Mouse (Mus musculus) macrophage (primary cell): Measurements from ENCODE around the gene Nek6. TPM values are rescaled to one million over a fixed set of nuclear protein-coding genes. Genes with fewer than 3 reads are reported as not detected.

Source experiments
- H3K27ac ChIP-seq: fragments of 350-480 bp; formaldehyde crosslinking; 2 replicates; pipeline ENCODE4 v1.9.0; 2021
- H3K36me3 ChIP-seq: fragments of 350-480 bp; formaldehyde crosslinking; 2 replicates; pipeline ENCODE4 v1.9.0; 2021; ENCODE audit errors: inconsistent target
- H3K4me3 ChIP-seq: fragments of 350-480 bp; formaldehyde crosslinking; 2 replicates; pipeline ENCODE4 v1.9.0; 2021; ENCODE audit errors: inconsistent target
- H3K79me2 ChIP-seq: fragments of 350-480 bp; formaldehyde crosslinking; 2 replicates; pipeline ENCODE4 v1.9.0; 2021; ENCODE audit errors: inconsistent target
- WGBS: methylation state at CpG from one replicate; pipeline ENCODE4 v1.1.7; 2026; ENCODE audit warnings: inconsistent platforms; ENCODE audit not compliant: missing documents; 5-methylcytosine and 5-hydroxymethylcytosine counted together
- polyA plus RNA-seq: library from polyadenylated mRNA; stranded (reverse); fragments of 250-400 nt; gene quantifications from 3 replicates; pipeline ENCODE4 v1.2.4, GENCODE M21; 2018; ENCODE audit warnings: inconsistent platforms

The Nek6 gene
- polyA plus RNA-seq, 1 experiment from 2014 or later = 25.6 TPM

DNA sequence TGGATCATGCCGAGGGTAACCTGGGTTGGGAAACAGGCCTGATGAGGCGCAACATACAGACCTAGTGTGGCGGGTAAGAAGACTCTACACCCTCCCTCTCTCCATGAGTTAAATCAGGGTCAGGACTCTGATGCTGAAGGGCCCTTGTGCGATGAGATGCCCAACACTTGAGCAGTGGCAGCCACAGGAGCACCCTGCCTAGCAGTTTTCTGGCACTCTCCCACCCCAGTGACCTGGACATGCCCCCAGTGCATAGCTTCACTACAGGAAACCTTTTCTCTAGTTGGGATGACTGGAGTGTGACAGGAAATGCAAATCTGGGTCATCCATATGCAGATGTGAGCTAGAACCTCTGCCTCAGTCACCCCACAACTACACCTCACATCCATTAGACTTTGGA lies 44.2 kb downstream of the Nek6 start:
- H3K36me3 ChIP-seq = peaks cover 21% of the 10 kb centered on the region; the same call in 1 of the 2 replicates
- no peak overlapping the region for H3K27ac ChIP-seq

DNA sequence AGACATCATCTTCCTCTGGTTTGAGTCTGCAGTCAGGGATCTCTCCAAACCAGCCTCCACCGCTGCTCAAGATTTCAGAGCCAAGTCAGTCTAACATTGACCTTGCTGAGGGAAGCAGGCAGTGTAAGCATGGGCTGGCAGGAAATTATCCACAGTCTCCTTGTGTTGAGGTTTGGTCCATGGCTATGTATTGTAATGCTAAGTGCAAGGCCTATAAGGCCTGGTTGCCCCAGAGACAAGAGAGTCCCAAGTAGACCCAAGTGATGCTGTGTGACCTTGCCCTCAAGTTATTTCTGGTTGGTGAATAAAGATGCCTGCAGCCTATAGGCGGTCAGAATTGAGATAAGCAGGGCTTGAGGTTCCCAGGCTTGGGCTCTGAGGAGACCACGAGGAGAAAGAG lies 45.3 kb downstream of the Nek6 start:
- Histone ChIP-seq H3K79me2 (peaks cover 45% of the 10 kb centered on the region), H3K36me3 (peaks cover 14% of the 10 kb centered on the region; the same call in 1 of the 2 replicates), H3K27ac (no peak overlapping the region), H3K4me3 (no peak overlapping the region)
- 97% methylated on average over 3 of the region's 3 CpGs for WGBS

More for the DNA sequence above, 44.2 kb downstream of the Nek6 start:
- Histone ChIP-seq H3K79me2 (peaks cover 56% of the 10 kb centered on the region), H3K4me3 (no peak overlapping the region)
- 93% methylated on average over 4 of the region's 4 CpGs for WGBS

DNA sequence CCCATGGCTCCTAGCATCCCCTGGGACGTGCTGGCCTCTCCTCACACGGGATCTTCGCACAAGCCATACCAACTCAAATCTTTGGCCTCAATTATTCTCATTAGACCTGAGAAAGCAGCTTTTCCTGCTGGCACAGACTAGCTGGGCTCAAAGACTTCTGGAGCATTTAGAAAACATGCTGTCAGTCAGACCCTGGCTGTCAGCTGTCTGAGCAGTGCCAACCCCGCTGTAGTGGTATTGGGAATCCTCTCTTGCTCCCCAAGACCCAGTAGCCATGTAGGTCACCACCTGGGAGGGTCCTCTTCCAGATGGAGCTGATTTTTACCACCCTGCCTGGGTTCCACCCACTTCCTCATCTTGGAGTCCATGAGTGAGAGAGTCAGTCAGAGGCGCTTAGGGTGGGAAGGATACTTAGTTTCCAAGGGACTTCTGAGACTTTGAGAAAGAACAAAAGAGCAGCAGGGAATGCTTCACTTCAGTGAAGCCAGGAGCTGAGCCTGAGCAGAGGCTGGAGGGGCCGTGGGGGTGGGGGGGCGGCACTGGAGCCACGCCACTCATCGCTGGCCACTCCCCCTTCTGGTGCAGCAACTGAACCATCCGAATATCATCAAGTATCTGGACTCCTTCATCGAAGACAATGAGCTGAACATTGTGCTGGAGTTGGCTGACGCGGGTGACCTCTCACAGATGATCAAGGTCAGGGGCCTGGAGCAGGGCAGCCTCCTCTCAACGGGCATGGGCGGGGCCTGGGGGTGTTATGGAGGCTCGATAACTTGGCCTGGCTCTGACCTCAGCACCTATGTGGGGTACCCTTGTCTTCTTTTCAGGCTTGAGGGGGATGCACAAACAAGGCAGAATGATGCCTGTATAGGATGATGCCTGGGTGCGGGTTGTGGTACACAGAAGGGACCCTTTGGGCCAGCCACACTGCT lies 49.1 kb downstream of the Nek6 start:
- Histone ChIP-seq H3K79me2 (peaks cover 11% of the 10 kb centered on the region), H3K4me3 (no peak overlapping the region), H3K36me3 (peaks cover 21% of the 10 kb centered on the region; the same call in 1 of the 2 replicates), H3K27ac (no peak overlapping the region)
- 92% methylated on average over 17 of the region's 17 CpGs for WGBS

DNA sequence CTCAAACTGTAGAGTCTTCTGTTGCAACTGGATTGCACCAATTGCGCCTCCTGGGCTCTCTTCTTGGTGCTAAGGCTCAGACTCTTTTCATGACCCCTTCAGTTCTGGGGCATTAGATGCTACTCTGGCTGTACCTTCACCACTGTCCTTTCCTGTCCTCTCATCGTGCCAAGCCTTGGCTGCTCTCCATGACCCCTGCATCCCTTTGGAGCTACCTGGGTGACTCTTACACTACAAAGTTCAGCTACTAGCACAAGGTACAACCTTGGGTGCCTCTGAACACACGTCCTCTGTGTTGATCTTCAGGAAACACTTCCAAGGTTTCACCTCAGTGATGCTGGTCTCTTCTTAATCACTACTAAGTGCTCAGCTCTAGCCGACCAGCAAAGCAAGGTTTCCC lies 51.2 kb downstream of the Nek6 start:
- Histone ChIP-seq H3K27ac (no peak overlapping the region), H3K36me3 (peaks cover 29% of the 10 kb centered on the region; the same call in 1 of the 2 replicates), H3K4me3 (no peak overlapping the region), H3K79me2 (no peaks in the 10 kb centered on the region; the same call in 1 of the 2 replicates)
- 92% methylated on average over 4 of the region's 4 CpGs for WGBS

DNA sequence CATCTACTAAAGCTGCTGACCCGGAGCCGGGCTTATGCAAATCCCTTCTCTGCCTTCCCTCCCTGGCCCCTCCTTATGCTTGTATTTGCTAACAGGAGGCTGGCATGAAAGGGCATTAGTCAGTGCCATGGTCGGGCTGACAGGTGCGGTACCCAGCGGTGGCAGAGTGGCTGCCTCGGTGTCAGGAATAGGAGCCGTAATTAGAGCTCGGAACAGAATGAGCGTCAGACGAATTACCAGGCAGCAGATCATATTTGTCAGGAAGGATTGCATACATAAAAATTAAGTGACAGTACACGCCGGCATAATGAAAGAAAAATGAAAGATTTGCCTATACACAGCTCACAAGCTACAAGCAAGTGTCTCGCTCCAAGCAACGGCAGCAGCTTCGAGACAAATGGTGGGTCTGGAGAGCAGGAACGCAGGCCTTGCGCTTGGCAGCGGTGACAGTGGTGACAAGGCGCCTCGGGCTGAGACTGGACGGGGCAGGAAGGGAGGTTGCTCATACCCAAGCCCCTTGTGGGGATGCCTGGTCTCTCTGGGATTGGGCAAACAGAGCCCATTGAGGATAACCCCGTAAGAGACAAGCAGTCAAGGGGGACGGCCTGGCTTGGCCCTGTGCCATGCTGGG lies 60.6 kb downstream of the Nek6 start:
- Histone ChIP-seq H3K79me2 (no peaks in the 10 kb centered on the region), H3K36me3 (peaks cover 43% of the 10 kb centered on the region; the same call in 1 of the 2 replicates), H3K4me3 (no peak overlapping the region), H3K27ac (no peak overlapping the region)
- WGBS = 93% methylated on average over 23 of the region's 23 CpGs

DNA sequence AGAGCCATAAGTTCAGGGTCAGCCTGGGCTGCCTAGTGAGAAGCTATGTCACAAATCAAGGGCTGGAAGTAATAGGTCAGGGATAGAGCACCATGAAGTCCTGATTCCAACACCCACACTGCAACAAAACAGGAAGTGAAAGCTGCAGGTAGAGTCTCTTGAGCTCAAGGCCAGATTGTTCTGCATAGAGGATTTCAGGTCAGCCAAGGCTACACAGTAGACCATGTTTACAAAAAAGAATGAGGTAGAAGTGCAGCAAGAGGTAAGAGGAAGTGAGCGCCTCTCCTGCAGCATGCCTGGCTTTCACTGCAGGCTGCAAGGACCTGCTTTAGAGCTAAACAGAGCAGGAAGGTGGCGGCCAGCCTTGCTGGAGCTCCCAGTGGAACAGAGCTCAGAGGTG lies 63.3 kb downstream of the Nek6 start:
- Histone ChIP-seq H3K27ac (no peak overlapping the region), H3K4me3 (no peak overlapping the region), H3K79me2 (no peaks in the 10 kb centered on the region), H3K36me3 (peaks cover 32% of the 10 kb centered on the region; the same call in 1 of the 2 replicates)
- 80% methylated on average over 2 of the region's 2 CpGs for WGBS

DNA sequence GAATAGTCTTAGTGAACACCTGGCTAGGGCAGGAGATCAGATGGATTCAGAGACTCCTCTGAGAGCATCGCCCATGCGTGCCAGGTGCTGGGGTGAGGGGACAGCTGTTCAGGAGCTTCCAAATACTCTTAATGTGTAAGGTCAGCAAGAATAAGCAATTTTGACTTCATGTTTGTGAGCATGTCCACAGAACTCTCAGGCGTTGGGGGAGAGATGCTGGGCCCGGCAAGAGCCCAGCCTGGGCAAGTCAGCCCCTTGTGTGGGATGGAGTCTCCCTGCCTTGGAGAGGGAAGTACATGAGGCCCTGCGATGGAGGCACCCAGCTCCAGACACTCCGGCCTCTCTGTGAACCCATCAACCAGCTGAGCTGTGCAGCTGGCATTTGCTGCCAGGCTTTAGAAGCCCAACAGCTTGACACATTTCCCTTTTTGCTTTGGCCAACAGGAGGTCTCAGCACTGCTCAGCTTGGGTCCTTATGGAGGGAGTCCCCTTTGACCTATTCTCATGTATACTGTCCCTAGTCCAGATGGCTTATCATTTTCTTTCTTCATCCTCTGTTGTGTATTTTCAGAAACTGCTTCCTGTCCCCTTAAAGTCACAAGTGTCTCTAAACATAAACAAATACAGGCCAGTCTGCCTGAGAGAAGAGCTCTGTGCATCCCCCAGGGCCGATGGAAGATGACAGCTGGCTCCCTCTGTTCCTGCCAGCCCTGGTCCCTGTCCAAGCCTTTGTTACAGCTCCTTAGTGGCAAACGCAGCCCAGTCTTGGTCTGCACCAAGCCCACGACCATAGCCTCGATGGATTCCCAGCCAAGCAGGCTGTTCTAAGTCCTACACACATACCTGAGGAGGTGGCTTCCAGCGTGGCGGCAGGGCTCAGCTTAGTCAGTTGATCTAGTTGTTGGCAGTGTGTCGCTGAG lies 67.4 kb downstream of the Nek6 start:
- H3K4me3 ChIP-seq = no peak overlapping the region
- H3K27ac ChIP-seq = no peak overlapping the region
- 94% methylated on average over 13 of the region's 13 CpGs for WGBS
- no peaks in the 10 kb centered on the region for H3K79me2 ChIP-seq
- peaks cover 18% of the 10 kb centered on the region; the same call in 1 of the 2 replicates for H3K36me3 ChIP-seq

DNA sequence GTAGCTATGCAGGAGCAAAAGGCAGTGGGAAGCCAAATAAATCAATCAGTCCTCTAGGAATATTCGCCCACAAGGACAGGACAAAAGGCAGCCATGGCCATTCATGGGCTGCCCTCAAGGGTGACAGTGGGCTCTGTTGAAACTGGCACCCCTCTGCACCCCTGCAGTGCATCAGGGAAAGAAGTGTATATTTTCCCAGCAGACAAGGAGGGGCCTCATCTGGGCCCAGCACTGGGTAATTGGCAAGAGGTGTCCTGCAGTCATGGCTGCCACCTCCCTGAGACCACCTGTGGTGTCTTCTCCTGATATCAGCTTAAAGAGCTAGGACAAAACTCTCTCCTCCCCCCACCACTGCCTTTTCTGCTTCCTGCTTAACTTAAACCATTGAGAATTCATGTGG lies 68.1 kb downstream of the Nek6 start:
- no peak overlapping the region for H3K27ac ChIP-seq
- no peak overlapping the region for H3K4me3 ChIP-seq
- WGBS = 100% methylated on average over 1 of the region's 1 CpGs
- H3K79me2 ChIP-seq = no peaks in the 10 kb centered on the region
- H3K36me3 ChIP-seq = peaks cover 24% of the 10 kb centered on the region; the same call in 1 of the 2 replicates

DNA sequence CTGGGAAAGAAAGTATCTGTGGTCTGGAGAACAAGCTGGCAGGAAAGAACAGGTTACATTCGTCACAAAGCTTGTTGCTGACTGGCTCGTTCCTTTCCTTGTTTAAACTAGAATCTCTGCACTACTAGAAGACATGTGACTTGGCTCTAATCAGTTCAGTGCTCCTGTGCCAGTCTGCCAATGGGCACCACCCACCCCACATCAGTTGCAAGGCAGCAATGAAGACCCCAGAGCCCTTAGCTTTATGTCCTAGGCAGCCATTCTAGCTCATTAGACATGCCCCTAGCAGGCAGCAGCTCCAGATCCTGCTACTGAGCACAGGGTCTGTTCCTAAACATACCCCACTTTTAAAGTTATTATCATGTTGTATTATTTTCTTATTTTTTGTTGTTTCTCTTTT lies 72.5 kb downstream of the Nek6 start:
- Histone ChIP-seq H3K4me3 (no peak overlapping the region), H3K79me2 (no peaks in the 10 kb centered on the region), H3K27ac (no peak overlapping the region), H3K36me3 (peaks cover 50% of the 10 kb centered on the region)
- 94% methylated on average over 2 of the region's 2 CpGs for WGBS

DNA sequence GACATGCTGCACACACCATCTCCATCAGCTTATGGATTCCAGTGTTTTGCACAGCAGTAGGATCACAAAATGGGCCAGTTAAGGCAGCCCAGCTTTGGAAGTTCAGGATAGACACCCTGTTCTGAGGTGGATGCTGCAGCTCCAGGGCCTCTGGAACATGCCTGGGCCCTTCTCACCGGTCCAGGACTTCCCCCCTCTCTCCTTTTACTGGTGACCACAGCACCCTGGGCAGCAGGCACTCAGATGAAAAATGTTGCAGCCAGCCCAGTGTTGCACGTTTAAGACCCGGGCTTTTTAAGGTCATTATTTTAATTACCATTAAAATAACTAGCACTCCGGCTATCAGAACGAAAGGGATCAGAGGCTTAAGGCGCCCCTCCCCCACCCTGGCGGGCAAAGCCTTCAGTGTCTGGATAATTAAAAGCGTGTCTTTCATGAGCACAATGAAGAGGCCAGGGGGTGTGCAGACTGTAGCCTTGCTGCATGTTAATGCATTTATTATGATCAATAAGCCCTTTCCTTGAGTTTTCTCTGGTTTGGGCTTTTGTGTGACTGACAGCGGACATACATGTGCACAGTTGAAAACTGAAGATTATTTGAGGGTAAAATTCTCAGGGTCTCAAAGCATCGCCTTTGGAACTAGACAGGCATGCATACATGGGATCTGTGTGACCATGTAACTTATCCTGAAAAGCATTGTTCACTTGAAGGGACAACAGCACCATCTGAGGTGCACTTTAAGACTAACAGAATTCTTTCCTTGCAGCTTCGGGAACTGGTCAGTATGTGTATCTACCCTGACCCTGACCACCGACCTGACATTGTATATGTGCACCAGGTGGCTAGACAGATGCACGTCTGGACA lies 73.3 kb downstream of the Nek6 start:
- Histone ChIP-seq H3K36me3 (peaks cover 51% of the 10 kb centered on the region), H3K27ac (no peak overlapping the region), H3K79me2 (no peaks in the 10 kb centered on the region), H3K4me3 (no peak overlapping the region)
- 93% methylated on average over 13 of the region's 13 CpGs for WGBS

DNA sequence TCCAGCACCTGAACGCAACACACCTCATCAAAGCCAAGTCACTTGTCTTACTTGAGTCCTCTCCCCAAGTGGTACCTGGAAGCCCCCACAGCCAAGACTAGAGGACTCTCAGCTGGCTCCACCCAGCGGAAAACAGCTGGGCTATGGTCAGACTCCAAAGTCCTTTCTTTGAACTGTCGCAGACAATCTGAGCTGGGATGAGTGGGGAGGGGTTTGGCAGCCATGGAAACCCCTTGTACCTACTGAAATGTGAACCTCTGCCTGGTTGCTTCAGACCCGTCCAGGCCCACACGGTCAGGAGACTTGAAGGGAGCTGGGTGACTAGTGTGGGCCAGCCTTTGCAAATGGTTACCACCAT lies 73.9 kb downstream of the Nek6 start:
- H3K4me3 ChIP-seq = no peak overlapping the region
- no peaks in the 10 kb centered on the region for H3K79me2 ChIP-seq
- peaks cover 57% of the 10 kb centered on the region for H3K36me3 ChIP-seq
- 95% methylated on average over 5 of the region's 5 CpGs for WGBS
- H3K27ac ChIP-seq = no peak overlapping the region

DNA sequence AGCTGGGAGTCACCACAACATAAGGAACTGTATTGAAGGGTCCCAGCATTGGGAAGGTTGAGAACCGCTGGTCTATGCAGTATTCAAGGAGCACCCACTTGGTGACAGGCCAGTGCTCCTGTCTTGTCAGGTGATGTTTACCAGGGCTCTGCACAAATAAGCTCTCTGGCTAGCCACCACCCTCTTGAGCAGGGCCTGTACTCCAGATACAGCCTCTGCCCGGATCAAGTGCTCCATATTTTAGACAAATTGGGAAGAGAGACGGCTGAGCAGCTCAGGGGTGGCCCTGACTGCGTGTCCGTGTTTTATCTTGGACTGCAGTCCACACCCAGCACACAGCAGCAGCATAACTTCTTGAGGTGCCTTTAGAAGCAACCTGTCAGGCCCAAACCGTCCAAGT lies 75.3 kb downstream of the Nek6 start:
- Histone ChIP-seq H3K4me3 (no peak overlapping the region), H3K27ac (no peak overlapping the region), H3K36me3 (peaks cover 60% of the 10 kb centered on the region), H3K79me2 (no peaks in the 10 kb centered on the region; the same call in 1 of the 2 replicates)
- WGBS = 98% methylated on average over 6 of the region's 6 CpGs

DNA sequence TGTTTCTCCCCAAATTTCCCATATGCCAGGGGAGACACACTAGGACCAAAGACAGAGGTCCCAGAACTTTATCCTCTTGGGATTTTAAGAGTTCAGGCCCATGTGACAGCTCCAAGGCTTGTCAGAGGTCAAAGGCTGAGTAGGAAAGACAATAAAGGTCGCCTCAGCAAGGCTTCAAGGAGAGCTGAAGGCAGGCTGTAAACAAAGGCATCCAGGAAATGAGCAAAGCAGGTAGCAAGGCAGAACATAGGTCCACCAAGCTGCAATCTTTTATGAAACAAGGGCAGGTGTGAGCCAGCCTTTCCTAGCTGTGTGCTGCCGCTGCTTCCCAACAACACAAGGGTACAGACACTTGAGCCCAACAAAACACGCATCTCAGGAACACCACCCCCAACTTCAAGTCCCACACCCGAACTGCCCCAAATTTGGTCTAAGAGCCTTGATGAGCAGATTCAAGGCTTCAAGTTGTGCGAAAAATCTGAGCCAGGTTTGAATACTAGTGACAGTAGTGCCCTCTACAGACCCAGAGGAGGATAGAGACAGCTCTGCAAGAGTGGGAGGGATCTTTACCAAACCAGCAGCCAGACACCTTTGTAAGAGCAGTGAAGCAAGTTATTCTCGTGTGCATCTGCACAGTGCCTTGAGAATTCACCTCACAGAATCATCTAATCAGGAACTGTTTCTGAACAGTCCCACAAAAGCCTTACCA lies 80.5 kb downstream of the Nek6 start:
- peaks cover 35% of the 10 kb centered on the region for H3K36me3 ChIP-seq

More for the DNA sequence above, 80.5 kb downstream of the Nek6 start:
- Histone ChIP-seq H3K27ac (no peak overlapping the region), H3K4me3 (no peak overlapping the region), H3K79me2 (peaks cover 39% of the 10 kb centered on the region; the same call in 1 of the 2 replicates)
- WGBS = 72% methylated on average over 6 of the region's 6 CpGs
